Mouse (Mus musculus): ENCODE measurements around the gene Asphd1. TPM values are rescaled to one million over a fixed set of nuclear protein-coding genes. Genes with fewer than 3 reads are reported as not detected.
A peak's percentile ranks its signal among the peaks of the same experiment; 100 is the strongest.

Asphd1 gene
- polyA plus RNA-seq, 2 experiments, result 0.15 to 0.26 TPM

DNA sequence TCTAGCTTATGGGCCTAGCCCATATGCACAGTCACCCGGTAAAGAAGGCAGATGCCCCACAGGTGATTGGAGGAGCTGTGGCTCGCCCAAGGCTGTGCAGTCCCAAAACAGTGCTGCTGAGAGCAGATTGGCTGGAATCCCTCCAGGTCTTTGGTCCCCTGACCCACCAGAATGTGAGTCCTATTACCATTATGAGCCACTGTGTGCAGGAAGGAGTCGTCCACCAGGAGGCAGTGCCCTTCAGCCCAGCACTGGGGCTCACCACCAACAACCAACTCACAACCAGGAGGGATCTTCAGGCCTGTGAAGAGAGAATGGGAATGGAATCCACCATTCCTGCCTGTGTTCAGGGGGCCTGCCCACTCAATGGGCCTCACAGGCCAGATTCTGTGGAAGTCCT, 2.9 kb downstream of the Asphd1 start:
- Histone ChIP-seq H3K36me3 (ENCODE audit: control insufficient read depth, insufficient read depth, low read length) (peaks cover 20% of the 10 kb centered on the region), H3K9me3 (ENCODE audit: control insufficient read depth, low read length) (no peaks in the 10 kb centered on the region), H3K27me3 (ENCODE audit: control insufficient read depth, insufficient read depth, low read length) (peaks cover 17% of the 10 kb centered on the region), H3K27ac (replicated peaks; ENCODE audit: low read depth, low read length) (no peak overlapping the region), H3K9ac (ENCODE audit: low read depth, low read length, severe bottlenecking) (no peak overlapping the region), H3K4me1 (ENCODE audit: control insufficient read depth, insufficient read depth, low read length) (peaks cover 3% of the 10 kb centered on the region; the same call in 1 of the 2 replicates), H3K4me3 (replicated peaks; ENCODE audit: low read length) (no peak overlapping the region), H3K4me2 (replicated peaks; ENCODE audit: low read depth, low read length, severe bottlenecking) (no peak overlapping the region)
- no peak for DNase-seq (ENCODE audit: low spot score)
- no peak for TF ChIP-seq POLR2A (IDR thresholded peaks at IDR 0.05; ENCODE audit: borderline replicate concordance, extremely low read depth, insufficient read depth, insufficient read length)
- no peak for ATAC-seq (ENCODE audit: low FRiP score, low read depth)
- 47% methylated on average over 3 of the region's 3 CpGs for WGBS

DNA sequence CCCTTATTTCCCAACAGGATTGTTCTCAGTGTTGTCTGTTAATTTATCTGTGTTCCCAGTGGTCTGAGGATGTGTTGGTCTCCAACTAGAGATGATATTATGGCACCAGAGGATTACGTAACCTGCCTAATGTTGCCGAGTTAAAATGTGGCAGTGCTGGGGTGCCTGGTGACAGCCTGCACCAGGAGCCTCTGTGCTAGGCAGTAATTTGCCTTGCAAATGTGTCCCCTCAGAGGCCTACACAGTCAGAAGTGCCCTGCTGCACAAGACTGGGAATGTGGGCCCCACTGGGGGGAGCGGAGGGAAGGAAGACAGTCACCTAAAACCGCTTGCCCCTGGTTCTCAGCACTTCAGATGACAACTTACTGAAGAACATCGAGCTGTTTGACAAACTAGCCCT, 7.6 kb downstream of the Asphd1 start:
- no peak for ATAC-seq (ENCODE audit: low FRiP score, low read depth)
- Histone ChIP-seq H3K9ac (ENCODE audit: low read depth, low read length, severe bottlenecking) (no peak overlapping the region), H3K9me3 (ENCODE audit: control insufficient read depth, low read length) (no peaks in the 10 kb centered on the region), H3K4me3 (replicated peaks; ENCODE audit: low read length) (no peak overlapping the region), H3K27ac (replicated peaks; ENCODE audit: low read depth, low read length) (no peak overlapping the region), H3K4me2 (replicated peaks; ENCODE audit: low read depth, low read length, severe bottlenecking) (no peak overlapping the region), H3K36me3 (ENCODE audit: control insufficient read depth, insufficient read depth, low read length) (peaks cover 26% of the 10 kb centered on the region), H3K4me1 (ENCODE audit: control insufficient read depth, insufficient read depth, low read length) (no peaks in the 10 kb centered on the region), H3K27me3 (ENCODE audit: control insufficient read depth, insufficient read depth, low read length) (no peaks in the 10 kb centered on the region)
- DNase-seq (ENCODE audit: low spot score), result no peak
- WGBS, result 79% methylated on average over 5 of the region's 5 CpGs
- TF ChIP-seq POLR2A (IDR thresholded peaks at IDR 0.05; ENCODE audit: borderline replicate concordance, extremely low read depth, insufficient read depth, insufficient read length), result no peak

DNA sequence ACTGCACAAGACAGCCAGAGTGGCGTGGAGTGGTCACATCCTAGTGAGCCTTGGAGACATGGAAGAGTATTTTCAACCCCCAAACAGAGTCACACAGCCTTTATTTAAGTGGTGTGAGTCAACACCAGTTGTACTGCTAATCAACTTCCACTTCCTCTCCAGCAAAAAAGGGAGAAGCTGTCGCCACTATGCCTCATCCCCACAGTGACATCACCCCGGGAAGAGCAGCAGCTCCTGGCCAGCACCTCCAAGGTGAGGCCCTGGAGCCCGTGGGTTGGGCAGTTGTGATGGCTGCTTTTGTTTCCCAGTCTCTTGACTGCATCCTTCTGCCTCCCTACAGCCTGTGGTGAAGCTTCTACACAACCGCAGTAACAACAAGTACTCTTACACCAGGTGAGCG, 8.2 kb downstream of the Asphd1 start:
- Histone ChIP-seq H3K9ac (ENCODE audit: low read depth, low read length, severe bottlenecking) (no peak overlapping the region), H3K27ac (replicated peaks; ENCODE audit: low read depth, low read length) (no peak overlapping the region), H3K27me3 (ENCODE audit: control insufficient read depth, insufficient read depth, low read length) (no peaks in the 10 kb centered on the region), H3K4me2 (replicated peaks; ENCODE audit: low read depth, low read length, severe bottlenecking) (no peak overlapping the region), H3K9me3 (ENCODE audit: control insufficient read depth, low read length) (no peaks in the 10 kb centered on the region), H3K4me1 (ENCODE audit: control insufficient read depth, insufficient read depth, low read length) (no peaks in the 10 kb centered on the region), H3K36me3 (ENCODE audit: control insufficient read depth, insufficient read depth, low read length) (peaks cover 31% of the 10 kb centered on the region), H3K4me3 (replicated peaks; ENCODE audit: low read length) (no peak overlapping the region)
- DNase-seq (ENCODE audit: low spot score) (no peak), ATAC-seq (ENCODE audit: low FRiP score, low read depth) (no peak)
- TF ChIP-seq POLR2A (IDR thresholded peaks at IDR 0.05; ENCODE audit: borderline replicate concordance, extremely low read depth, insufficient read depth, insufficient read length), result no peak
- 45% methylated on average over 6 of the region's 6 CpGs for WGBS

DNA sequence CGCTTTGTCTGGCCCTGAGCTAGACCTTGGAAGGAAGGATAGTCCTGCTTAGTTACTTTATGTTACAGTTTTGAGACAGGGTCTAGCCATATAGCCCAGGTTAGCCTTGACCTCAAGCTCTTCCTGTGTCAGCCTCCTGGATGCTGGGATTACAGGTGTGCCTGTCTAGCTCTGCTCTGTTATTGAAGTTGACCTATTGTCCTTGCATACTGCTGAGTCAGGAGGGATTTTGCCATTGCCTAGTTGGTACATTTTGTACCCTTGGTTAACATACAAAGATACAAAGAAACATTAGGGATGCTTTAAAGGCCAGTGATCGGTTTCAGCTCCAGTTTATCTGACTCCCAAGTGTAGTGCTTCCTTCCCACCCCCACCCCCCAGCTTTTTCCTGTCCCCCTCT, 16.7 kb downstream of the Asphd1 start:
- no peak overlapping the region for H3K9ac ChIP-seq (ENCODE audit: low read depth, low read length, severe bottlenecking)
- peaks cover 28% of the 10 kb centered on the region for H3K36me3 ChIP-seq (ENCODE audit: control insufficient read depth, insufficient read depth, low read length)
- DNase-seq (ENCODE audit: low spot score), result no peak
- no peaks in the 10 kb centered on the region for H3K9me3 ChIP-seq (ENCODE audit: control insufficient read depth, low read length)
- no peak overlapping the region for H3K4me3 ChIP-seq (replicated peaks; ENCODE audit: low read length)
- no peak for ATAC-seq (ENCODE audit: low FRiP score, low read depth)
- H3K4me1 ChIP-seq (ENCODE audit: control insufficient read depth, insufficient read depth, low read length), result peaks cover 9% of the 10 kb centered on the region
- no peak overlapping the region for H3K4me2 ChIP-seq (replicated peaks; ENCODE audit: low read depth, low read length, severe bottlenecking)
- WGBS, result 83% methylated on average over 2 of the region's 2 CpGs
- H3K27ac ChIP-seq (replicated peaks; ENCODE audit: low read depth, low read length), result no peak overlapping the region
- no peak for TF ChIP-seq POLR2A (IDR thresholded peaks at IDR 0.05; ENCODE audit: borderline replicate concordance, extremely low read depth, insufficient read depth, insufficient read length)
- no peaks in the 10 kb centered on the region for H3K27me3 ChIP-seq (ENCODE audit: control insufficient read depth, insufficient read depth, low read length)

DNA sequence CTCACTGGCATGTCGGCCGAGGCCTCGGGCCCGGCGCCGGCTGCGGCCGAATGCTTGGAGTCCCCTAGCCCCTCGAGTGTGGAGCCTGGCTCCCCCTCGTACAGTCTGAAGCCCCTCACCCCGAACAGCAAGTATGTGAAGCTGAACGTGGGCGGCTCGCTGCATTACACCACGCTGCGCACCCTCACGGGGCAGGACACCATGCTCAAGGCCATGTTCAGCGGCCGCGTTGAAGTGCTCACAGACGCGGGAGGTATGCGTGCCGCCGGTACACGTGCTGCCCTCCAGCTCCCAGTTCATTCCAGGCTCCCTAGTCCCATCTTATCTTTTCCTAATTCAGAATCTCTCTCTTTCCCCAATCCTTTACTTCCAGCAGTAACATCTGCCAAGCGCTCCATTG, 20.3 kb downstream of the Asphd1 start:
- Histone ChIP-seq H3K27ac (replicated peaks; ENCODE audit: low read depth, low read length) (peak overlapping the region; percentile 68; the same call in 1 of the 2 replicates), H3K4me2 (replicated peaks; ENCODE audit: low read depth, low read length, severe bottlenecking) (peak overlapping the region; percentile 91), H3K27me3 (ENCODE audit: control insufficient read depth, insufficient read depth, low read length) (no peaks in the 10 kb centered on the region), H3K36me3 (ENCODE audit: control insufficient read depth, insufficient read depth, low read length) (peaks cover 13% of the 10 kb centered on the region), H3K4me1 (ENCODE audit: control insufficient read depth, insufficient read depth, low read length) (peaks cover 9% of the 10 kb centered on the region), H3K9me3 (ENCODE audit: control insufficient read depth, low read length) (no peaks in the 10 kb centered on the region), H3K9ac (ENCODE audit: low read depth, low read length, severe bottlenecking) (peak overlapping the region; percentile 81), H3K4me3 (replicated peaks; ENCODE audit: low read length) (peak overlapping the region; percentile 85)
- under 1% methylated on average over 11 of the region's 27 CpGs for WGBS
- DNase-seq (ENCODE audit: low spot score) (no peak), ATAC-seq (ENCODE audit: low FRiP score, low read depth) (peak; percentile 70)
- TF ChIP-seq POLR2A (IDR thresholded peaks at IDR 0.05; ENCODE audit: borderline replicate concordance, extremely low read depth, insufficient read depth, insufficient read length), result no peak
